Mouse (Mus musculus): ENCODE results near the gene Trim46. TPM values are rescaled to one million over a fixed set of nuclear protein-coding genes. Genes with fewer than 3 reads are reported as not detected.
A peak's percentile ranks its signal among the peaks of the same experiment; 100 is the strongest.

Trim46 gene
- polyA plus RNA-seq, 1 experiment from 2014 or later = 76.1 TPM

DNA sequence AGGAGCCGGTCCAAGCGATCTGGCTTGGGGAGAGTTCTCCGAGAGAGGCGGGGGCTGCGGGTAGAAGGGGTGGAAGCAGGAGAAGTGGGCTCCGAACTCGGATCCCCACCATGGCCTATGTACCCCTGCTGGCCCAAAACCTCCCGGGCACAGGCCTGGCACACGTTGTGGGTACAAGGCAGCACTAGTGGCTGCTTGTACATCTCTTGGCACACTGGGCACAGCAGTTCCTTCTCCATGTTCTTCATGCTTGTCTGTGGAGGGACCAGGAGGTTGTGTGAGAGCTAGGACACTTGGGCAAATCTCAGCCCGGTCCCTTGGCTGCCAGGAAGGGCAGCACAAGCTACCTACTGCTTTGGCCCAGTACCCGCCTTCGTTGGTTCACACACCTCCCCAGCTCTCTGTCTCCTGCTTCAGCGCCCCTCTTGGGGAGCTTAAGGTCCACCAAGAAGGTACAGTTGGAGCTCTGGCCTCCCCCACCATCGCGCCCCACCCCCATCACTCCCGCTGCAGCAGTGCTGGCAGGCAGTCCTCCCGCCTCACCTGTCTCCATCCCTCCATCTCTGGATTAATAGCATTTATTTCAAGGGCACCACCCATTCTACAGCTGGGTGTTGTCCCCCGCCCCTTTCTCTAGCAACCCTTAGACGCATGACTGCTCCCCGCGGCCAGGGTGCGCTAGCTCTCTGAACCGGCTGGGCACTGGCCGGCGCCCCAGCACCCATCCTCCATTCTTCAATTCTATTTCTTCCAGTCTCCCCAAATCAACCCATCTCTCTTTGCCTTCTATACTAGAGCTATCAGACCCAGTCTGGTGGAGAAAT, 1.7 kb downstream of the Trim46 start:
- Histone ChIP-seq H3K4me2 (ENCODE audit: low read length) (peak overlapping the region; percentile 97), H3K4me3 (replicated peaks; ENCODE audit: low read length) (peak overlapping the region; percentile 83), H3K9me3 (ENCODE audit: control insufficient read depth, low read length) (no peaks in the 10 kb centered on the region), H3K27me3 (replicated peaks; ENCODE audit: control insufficient read depth, insufficient read depth, low read length) (no peaks in the 10 kb centered on the region), H3K4me1 (replicated peaks; ENCODE audit: control insufficient read depth, insufficient read depth, low read length) (peaks cover 41% of the 10 kb centered on the region), H3K9ac (replicated peaks; ENCODE audit: low read depth, low read length) (peak overlapping the region; percentile 75), H3K27ac (ENCODE audit: low read length) (peak overlapping the region; percentile 96), H3K36me3 (ENCODE audit: control insufficient read depth, insufficient read depth) (peaks cover 13% of the 10 kb centered on the region)
- 9% methylated on average over 25 of the region's 25 CpGs for WGBS
- peak; percentile 14 for ATAC-seq

DNA sequence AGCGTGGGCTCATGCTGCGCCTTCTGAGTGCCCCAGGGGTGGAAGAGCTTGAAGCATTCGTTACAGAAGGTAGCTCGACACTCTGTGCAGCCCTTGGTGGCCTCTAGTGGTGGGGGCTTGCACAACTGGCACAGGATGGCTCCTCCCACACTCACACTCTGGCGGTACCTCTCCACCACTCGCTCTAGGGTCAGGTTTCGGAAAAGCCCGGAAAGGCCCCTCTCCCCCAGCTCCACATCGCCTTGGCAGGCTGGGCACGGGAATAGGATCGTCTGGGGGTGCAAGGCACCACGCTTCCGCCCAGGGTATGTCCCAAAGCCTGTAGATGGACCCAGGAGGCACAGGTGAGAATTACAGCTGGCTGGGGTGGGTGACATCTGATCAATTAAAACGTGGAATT, 2.5 kb downstream of the Trim46 start:
- WGBS = 10% methylated on average over 14 of the region's 14 CpGs
- H3K4me3 ChIP-seq (replicated peaks; ENCODE audit: low read length) = peak overlapping the region; percentile 83
- peak overlapping the region; percentile 75 for H3K9ac ChIP-seq (replicated peaks; ENCODE audit: low read depth, low read length)
- H3K36me3 ChIP-seq (ENCODE audit: control insufficient read depth, insufficient read depth) = peaks cover 16% of the 10 kb centered on the region
- no peaks in the 10 kb centered on the region for H3K27me3 ChIP-seq (replicated peaks; ENCODE audit: control insufficient read depth, insufficient read depth, low read length)
- H3K4me2 ChIP-seq (ENCODE audit: low read length) = peak overlapping the region; percentile 97
- 0 out of 2 replicates have a peak, but pooled peaks have one; percentile 5 for ATAC-seq
- H3K27ac ChIP-seq (ENCODE audit: low read length) = peak overlapping the region; percentile 12; the same call in 1 of the 2 replicates
- H3K9me3 ChIP-seq (ENCODE audit: control insufficient read depth, low read length) = no peaks in the 10 kb centered on the region
- H3K4me1 ChIP-seq (replicated peaks; ENCODE audit: control insufficient read depth, insufficient read depth, low read length) = peaks cover 41% of the 10 kb centered on the region

DNA sequence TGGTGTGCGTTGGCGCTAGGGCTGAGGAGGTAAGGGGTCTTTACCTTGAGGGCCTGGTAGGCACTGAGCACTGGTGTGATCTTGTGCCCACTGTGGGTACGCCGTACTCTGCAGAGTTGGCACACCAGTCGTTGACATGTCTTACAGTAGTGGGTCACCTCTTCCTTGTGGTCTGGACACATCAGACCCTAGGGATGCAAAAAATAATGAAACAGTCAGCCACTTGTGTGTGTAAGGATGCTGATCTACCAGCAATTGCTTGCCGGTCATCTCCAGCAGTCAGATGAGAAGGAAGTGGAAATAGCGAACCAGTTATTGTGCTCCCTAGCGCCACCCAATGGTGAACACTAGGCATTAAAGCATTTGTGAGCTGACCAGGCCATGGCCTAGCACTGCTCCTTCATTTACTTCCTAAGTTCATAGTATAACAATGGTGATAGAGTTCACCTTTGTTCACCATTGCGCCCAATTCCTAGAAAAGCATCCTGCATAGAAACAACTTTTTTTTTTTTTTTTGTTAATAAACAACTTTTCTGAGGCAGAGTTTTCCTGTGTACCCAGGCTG, 3.7 kb downstream of the Trim46 start:
- H3K27ac ChIP-seq (ENCODE audit: low read length) = no peak overlapping the region
- H3K4me2 ChIP-seq (ENCODE audit: low read length) = no peak overlapping the region
- H3K4me3 ChIP-seq (replicated peaks; ENCODE audit: low read length) = no peak overlapping the region
- ATAC-seq = no peak
- H3K36me3 ChIP-seq (ENCODE audit: control insufficient read depth, insufficient read depth) = peaks cover 20% of the 10 kb centered on the region
- no peaks in the 10 kb centered on the region for H3K9me3 ChIP-seq (ENCODE audit: control insufficient read depth, low read length)
- peaks cover 39% of the 10 kb centered on the region for H3K4me1 ChIP-seq (replicated peaks; ENCODE audit: control insufficient read depth, insufficient read depth, low read length)
- 72% methylated on average over 9 of the region's 9 CpGs for WGBS
- H3K27me3 ChIP-seq (replicated peaks; ENCODE audit: control insufficient read depth, insufficient read depth, low read length) = no peaks in the 10 kb centered on the region
- no peak overlapping the region for H3K9ac ChIP-seq (replicated peaks; ENCODE audit: low read depth, low read length)

DNA sequence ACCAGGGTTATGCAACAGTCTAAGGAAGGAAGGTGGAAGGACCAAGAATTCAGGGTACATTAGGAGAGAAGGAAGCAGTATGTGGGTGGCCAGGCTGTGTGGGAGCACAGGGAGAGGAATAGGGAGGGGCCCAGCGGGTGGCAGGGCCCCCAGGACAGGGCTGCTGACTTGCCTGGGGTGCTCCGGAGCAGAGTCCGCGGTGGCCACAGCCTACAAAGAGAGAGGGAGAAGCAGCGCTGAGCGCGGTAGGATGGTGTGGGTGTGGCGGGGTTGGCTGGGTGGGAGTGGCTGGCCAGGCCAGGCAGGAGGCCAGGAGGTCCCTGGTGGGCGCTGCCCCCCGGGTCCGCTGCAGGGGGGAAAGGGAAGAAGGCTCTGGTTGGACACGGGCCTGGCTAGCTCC, 7.6 kb downstream of the Trim46 start:
- Histone ChIP-seq H3K27ac (ENCODE audit: low read length) (no peak overlapping the region), H3K27me3 (replicated peaks; ENCODE audit: control insufficient read depth, insufficient read depth, low read length) (no peaks in the 10 kb centered on the region), H3K4me1 (replicated peaks; ENCODE audit: control insufficient read depth, insufficient read depth, low read length) (peaks cover 15% of the 10 kb centered on the region), H3K4me3 (replicated peaks; ENCODE audit: low read length) (no peak overlapping the region), H3K9ac (replicated peaks; ENCODE audit: low read depth, low read length) (no peak overlapping the region), H3K4me2 (ENCODE audit: low read length) (no peak overlapping the region), H3K36me3 (ENCODE audit: control insufficient read depth, insufficient read depth) (peaks cover 30% of the 10 kb centered on the region), H3K9me3 (ENCODE audit: control insufficient read depth, low read length) (no peaks in the 10 kb centered on the region)
- ATAC-seq = no peak
- 79% methylated on average over 9 of the region's 12 CpGs for WGBS

DNA sequence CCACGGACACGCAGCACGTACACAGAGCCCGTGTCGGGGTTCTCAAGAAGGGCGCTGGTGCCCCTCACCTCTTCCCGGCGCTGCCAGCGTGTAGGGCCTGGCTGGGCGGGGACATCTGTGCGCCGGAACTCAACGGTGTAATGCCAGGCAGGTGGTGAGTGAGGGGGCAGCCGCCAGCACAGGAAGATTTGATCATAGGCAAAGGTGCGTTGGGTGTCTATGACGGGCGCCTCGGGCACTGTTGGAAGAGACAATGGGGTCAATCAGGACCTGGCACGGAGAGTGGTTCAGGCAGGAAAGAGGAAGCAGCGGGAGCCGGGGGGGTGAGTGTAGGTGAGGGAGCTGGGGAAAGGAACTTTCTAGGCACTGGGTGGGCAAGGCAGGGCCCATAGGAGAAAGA, 8.4 kb downstream of the Trim46 start:
- Histone ChIP-seq H3K9me3 (ENCODE audit: control insufficient read depth, low read length) (no peaks in the 10 kb centered on the region), H3K4me2 (ENCODE audit: low read length) (no peak overlapping the region), H3K9ac (replicated peaks; ENCODE audit: low read depth, low read length) (no peak overlapping the region), H3K27me3 (replicated peaks; ENCODE audit: control insufficient read depth, insufficient read depth, low read length) (no peaks in the 10 kb centered on the region), H3K4me3 (replicated peaks; ENCODE audit: low read length) (no peak overlapping the region), H3K4me1 (replicated peaks; ENCODE audit: control insufficient read depth, insufficient read depth, low read length) (peaks cover 7% of the 10 kb centered on the region), H3K27ac (ENCODE audit: low read length) (no peak overlapping the region), H3K36me3 (ENCODE audit: control insufficient read depth, insufficient read depth) (peaks cover 32% of the 10 kb centered on the region)
- ATAC-seq = no peak
- WGBS = 95% methylated on average over 21 of the region's 21 CpGs

DNA sequence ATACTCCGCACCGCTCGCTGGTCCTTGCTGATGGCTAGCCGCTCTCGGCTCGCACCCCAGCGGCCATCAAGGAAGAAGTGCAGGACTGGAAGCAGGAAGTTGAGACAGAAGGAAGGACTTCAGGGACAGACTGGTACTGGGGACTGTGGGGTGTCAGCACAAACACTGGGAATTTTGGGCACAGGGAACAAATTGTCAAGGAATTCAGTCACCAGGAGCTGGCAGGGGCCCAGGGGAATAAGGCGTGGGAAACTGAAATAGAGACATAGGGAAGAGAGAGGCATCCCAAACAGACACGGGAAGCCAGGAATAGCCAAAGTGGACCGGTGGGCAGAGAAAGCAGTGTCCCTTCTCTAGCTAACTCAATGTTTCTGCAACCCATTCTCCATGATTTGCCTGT, 9.6 kb downstream of the Trim46 start:
- Histone ChIP-seq H3K4me2 (ENCODE audit: low read length) (no peak overlapping the region), H3K9me3 (ENCODE audit: control insufficient read depth, low read length) (no peaks in the 10 kb centered on the region), H3K27me3 (replicated peaks; ENCODE audit: control insufficient read depth, insufficient read depth, low read length) (no peaks in the 10 kb centered on the region), H3K4me1 (replicated peaks; ENCODE audit: control insufficient read depth, insufficient read depth, low read length) (no peaks in the 10 kb centered on the region), H3K27ac (ENCODE audit: low read length) (no peak overlapping the region), H3K4me3 (replicated peaks; ENCODE audit: low read length) (no peak overlapping the region), H3K9ac (replicated peaks; ENCODE audit: low read depth, low read length) (no peak overlapping the region), H3K36me3 (ENCODE audit: control insufficient read depth, insufficient read depth) (peaks cover 25% of the 10 kb centered on the region)
- WGBS = 92% methylated on average over 10 of the region's 10 CpGs
- ATAC-seq = no peak

DNA sequence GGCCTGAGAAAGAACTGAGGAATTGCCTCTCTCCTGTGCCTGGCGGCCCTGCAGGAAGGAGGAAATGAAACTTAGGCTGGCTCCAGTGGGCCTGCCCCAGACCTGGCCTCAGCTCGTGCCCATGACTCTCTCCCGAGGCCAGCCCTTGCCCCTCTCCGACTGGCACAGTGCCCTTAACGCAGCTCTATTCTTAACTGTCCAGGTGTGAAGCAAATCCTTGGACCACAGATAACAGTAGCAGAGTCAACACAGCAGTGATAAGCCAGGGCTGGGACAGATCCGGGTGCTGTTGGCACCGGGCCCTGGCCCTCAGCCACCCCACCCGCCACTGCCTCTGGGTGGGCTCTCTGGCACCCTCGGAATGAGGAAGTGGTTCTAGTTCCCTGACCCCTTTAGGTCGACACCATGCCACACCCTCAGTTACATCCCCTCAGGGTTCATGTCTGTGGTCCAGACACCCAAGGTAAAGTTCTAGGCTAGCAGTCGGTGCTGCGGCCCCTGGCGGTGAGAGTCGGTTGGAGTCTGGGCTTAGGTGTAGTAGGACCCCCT, 12.5 kb downstream of the Trim46 start:
- Histone ChIP-seq H3K4me2 (ENCODE audit: low read length) (no peak overlapping the region), H3K36me3 (ENCODE audit: control insufficient read depth, insufficient read depth) (peaks cover 17% of the 10 kb centered on the region), H3K9me3 (ENCODE audit: control insufficient read depth, low read length) (no peaks in the 10 kb centered on the region), H3K27ac (ENCODE audit: low read length) (no peak overlapping the region), H3K4me3 (replicated peaks; ENCODE audit: low read length) (no peak overlapping the region), H3K27me3 (replicated peaks; ENCODE audit: control insufficient read depth, insufficient read depth, low read length) (no peaks in the 10 kb centered on the region), H3K4me1 (replicated peaks; ENCODE audit: control insufficient read depth, insufficient read depth, low read length) (peaks cover 2% of the 10 kb centered on the region), H3K9ac (replicated peaks; ENCODE audit: low read depth, low read length) (no peak overlapping the region)
- ATAC-seq = no peak
- 76% methylated on average over 14 of the region's 14 CpGs for WGBS

DNA sequence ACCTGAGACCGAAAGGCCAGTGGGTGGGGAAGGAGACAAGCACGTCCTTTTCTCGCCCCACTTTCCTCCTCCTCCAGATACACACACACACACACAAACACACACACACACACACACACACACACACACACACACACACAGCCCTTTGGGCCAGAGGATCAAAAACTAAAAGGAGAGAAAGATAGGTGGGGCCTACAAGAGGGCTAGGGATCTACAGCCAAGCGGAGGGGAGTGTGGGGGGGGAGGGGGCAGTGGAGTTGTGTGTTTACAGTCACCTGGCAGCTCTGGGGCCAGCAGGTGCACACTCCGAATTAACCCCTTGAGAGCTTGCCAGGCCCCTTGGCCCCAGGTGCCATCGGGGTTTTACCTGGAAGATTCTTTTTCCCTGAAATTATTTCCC, 13.5 kb downstream of the Trim46 start:
- Histone ChIP-seq H3K9ac (replicated peaks; ENCODE audit: low read depth, low read length) (no peak overlapping the region), H3K9me3 (ENCODE audit: control insufficient read depth, low read length) (no peaks in the 10 kb centered on the region), H3K36me3 (ENCODE audit: control insufficient read depth, insufficient read depth) (peaks cover 15% of the 10 kb centered on the region), H3K4me2 (ENCODE audit: low read length) (no peak overlapping the region), H3K27me3 (replicated peaks; ENCODE audit: control insufficient read depth, insufficient read depth, low read length) (no peaks in the 10 kb centered on the region), H3K4me1 (replicated peaks; ENCODE audit: control insufficient read depth, insufficient read depth, low read length) (peaks cover 13% of the 10 kb centered on the region), H3K27ac (ENCODE audit: low read length) (no peak overlapping the region), H3K4me3 (replicated peaks; ENCODE audit: low read length) (no peak overlapping the region)
- WGBS = 73% methylated on average over 6 of the region's 6 CpGs
- no peak for ATAC-seq

DNA sequence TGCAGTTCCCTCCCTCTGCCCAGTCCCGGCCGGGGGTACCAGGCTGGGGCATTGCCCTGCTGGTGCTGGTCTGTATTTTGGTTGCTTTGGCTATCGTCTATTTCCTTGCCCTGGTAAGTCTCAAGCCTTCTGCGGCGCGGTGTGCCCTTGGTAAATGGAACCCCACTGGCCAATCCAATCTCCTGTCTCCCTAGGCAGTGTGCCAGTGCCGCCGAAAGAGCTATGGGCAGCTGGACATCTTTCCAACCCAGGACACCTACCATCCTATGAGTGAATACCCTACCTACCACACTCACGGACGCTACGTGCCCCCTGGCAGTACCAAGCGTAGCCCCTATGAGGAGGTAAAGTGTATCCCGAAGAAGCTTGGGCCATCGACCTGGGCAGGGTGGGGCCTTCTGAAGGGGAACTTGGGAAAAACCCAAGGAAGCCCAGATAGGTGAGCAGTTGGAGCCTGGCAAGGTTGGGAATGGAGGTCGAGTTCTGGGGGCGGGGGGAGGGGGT, 14.3 kb downstream of the Trim46 start:
- ATAC-seq = no peak

More for the DNA sequence above, 14.3 kb downstream of the Trim46 start:
- Histone ChIP-seq H3K27me3 (replicated peaks; ENCODE audit: control insufficient read depth, insufficient read depth, low read length) (no peaks in the 10 kb centered on the region), H3K4me2 (ENCODE audit: low read length) (no peak overlapping the region), H3K9ac (replicated peaks; ENCODE audit: low read depth, low read length) (no peak overlapping the region), H3K36me3 (ENCODE audit: control insufficient read depth, insufficient read depth) (peaks cover 10% of the 10 kb centered on the region), H3K27ac (ENCODE audit: low read length) (no peak overlapping the region), H3K4me1 (replicated peaks; ENCODE audit: control insufficient read depth, insufficient read depth, low read length) (peaks cover 18% of the 10 kb centered on the region), H3K9me3 (ENCODE audit: control insufficient read depth, low read length) (no peaks in the 10 kb centered on the region), H3K4me3 (replicated peaks; ENCODE audit: low read length) (no peak overlapping the region)
- 79% methylated on average over 16 of the region's 16 CpGs for WGBS
